In the genomic region with DNA sequence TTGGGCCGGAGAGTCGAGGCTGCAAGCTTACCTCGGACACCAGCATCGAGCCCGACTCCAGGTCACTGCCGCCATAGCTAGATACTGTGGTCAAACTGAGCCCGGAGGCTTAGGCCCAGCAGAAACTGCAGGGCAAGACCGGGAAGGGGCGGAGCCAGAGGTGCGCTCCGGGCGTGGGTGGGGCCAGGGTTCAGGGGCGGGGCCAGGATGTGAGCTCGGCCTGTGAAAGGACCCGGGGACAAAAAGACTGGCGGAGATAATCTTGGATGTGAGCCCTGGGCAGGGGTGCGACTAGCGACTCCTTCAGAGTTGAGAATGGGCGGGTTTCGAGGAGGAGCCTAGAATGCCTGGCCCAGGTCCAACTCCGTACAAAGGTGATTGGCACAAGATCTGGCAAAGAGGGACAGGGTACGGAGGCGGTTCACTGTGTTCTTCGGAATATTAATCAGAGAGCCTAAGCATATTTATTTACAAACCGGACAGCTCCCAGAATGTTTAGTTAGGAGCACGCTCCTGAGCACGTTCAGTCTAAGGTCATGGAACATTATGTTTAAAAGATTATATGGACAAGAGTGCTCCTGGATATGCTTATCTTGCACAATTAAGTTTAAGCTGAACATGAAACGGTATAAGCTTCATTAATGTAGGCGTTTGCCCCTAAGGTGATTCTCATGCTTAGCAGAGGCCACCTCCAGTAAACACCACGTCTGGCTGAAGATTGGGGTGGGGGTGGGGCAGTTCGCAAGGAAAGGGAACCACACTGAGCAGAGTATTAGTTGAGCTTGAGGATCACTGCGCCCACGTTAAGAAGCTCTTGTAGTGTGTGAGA, we compare ENCODE assay signal across 7 mouse cellular contexts. TPM values are rescaled to one million over a fixed set of nuclear protein-coding genes. Genes with fewer than 3 reads are reported as not detected.
A peak's percentile ranks its signal among the peaks of the same experiment; 100 is the strongest.
DNase-seq lines count a peak whose midpoint lies in the region; ATAC-seq lines count a peak whose summit lies in the region.

No protein-coding gene starts in this region.

- peak overlapping the region; percentile 83 for H3K9ac ChIP-seq in intestine, embryonic 16.5 days (ENCODE audit: low read depth, low read length)
- H3K9ac ChIP-seq in midbrain, embryonic 11.5 days (ENCODE audit: low read length): peak overlapping the region; percentile 87

- peaks cover 4% of the 10 kb centered on the region; the same call in 1 of the 2 replicates for H3K36me3 ChIP-seq in intestine, embryonic 16.5 days (ENCODE audit: control insufficient read depth, insufficient read depth, low read length)
- H3K36me3 ChIP-seq in midbrain, embryonic 11.5 days (ENCODE audit: control insufficient read depth, insufficient read depth, low read length): no peaks in the 10 kb centered on the region; the same call in 1 of the 2 replicates

- H3K4me3 ChIP-seq in intestine, embryonic 16.5 days (ENCODE audit: low read length): peak overlapping the region; percentile 67
- peak overlapping the region; percentile 53 for H3K4me3 ChIP-seq in midbrain, embryonic 11.5 days (ENCODE audit: low read depth, low read length)

- WGBS in intestine, embryonic 16.5 days: 2% methylated on average over 33 of the region's 33 CpGs
- WGBS in midbrain, embryonic 11.5 days: 1% methylated on average over 33 of the region's 33 CpGs

- H3K9me3 ChIP-seq in intestine, embryonic 16.5 days (ENCODE audit: control insufficient read depth, low read length): no peaks in the 10 kb centered on the region
- no peaks in the 10 kb centered on the region for H3K9me3 ChIP-seq in midbrain, embryonic 11.5 days (ENCODE audit: control insufficient read depth, low read length)

- peak overlapping the region; percentile 89 for H3K27ac ChIP-seq in intestine, embryonic 16.5 days (ENCODE audit: low read length)
- peak overlapping the region; percentile 56; the same call in 1 of the 2 replicates for H3K27ac ChIP-seq in midbrain, embryonic 11.5 days (ENCODE audit: low read depth, low read length)

- H3K4me2 ChIP-seq in intestine, embryonic 16.5 days (ENCODE audit: low read depth, low read length): peak overlapping the region; percentile 82
- peak overlapping the region; percentile 72 for H3K4me2 ChIP-seq in midbrain, embryonic 11.5 days

- intact Hi-C loops in left cerebral cortex, postnatal 36 days (cut with DNase I): no loop called here

- peaks cover 12% of the 10 kb centered on the region for H3K4me1 ChIP-seq in intestine, embryonic 16.5 days (ENCODE audit: control insufficient read depth, insufficient read depth, low read length)
- H3K4me1 ChIP-seq in midbrain, embryonic 11.5 days (ENCODE audit: control insufficient read depth, insufficient read depth, low read length): peaks cover 7% of the 10 kb centered on the region; the same call in 1 of the 2 replicates

- no peaks in the 10 kb centered on the region for H3K27me3 ChIP-seq in intestine, embryonic 16.5 days (replicated peaks; ENCODE audit: control insufficient read depth, insufficient read depth, low read length)
- H3K27me3 ChIP-seq in midbrain, embryonic 11.5 days (ENCODE audit: control insufficient read depth, insufficient read depth, low read length): no peaks in the 10 kb centered on the region

- DNase-seq in adrenal gland, adult 8-10 months: peak; percentile 95
- DNase-seq in embryo, embryonic 9.5 days (ENCODE audit: extremely low spot score): peak; percentile 98
- peak; percentile 95 to 97 for DNase-seq in gastrocnemius, postnatal 4 days (ENCODE audit: low spot score in 2 of 2)
- peak; percentile 82 to 83 for DNase-seq in left cerebral cortex, postnatal 36 days (ENCODE audit: low spot score in 2 of 2)
- peak; percentile 99 for DNase-seq in midbrain, embryonic 11.5 days (ENCODE audit: low spot score, missing footprints)
- peak; percentile 96 for DNase-seq in skeletal muscle tissue, adult 2 months (ENCODE audit: low read depth, low spot score)

- peak; percentile 98 for ATAC-seq in intestine, embryonic 16.5 days
- ATAC-seq in midbrain, embryonic 11.5 days (ENCODE audit: low FRiP score): peak; percentile 99

RNA-seq across cellular contexts. Expression of a gene that starts 30.6 kb away (rescaled TPM):
- total RNA-seq in adrenal gland, adult 8-10 months (2022): 1 to 10 TPM; 1.6 to 4.7 (median 2.5) TPM
- total RNA-seq in gastrocnemius, postnatal 4 days (2021): 1 to 10 TPM in 1 of 2 experiments, under 1 TPM in 1; 0.76 to 1.7 TPM
- 3.4 and 3.5 TPM in 2 replicates for polyA plus RNA-seq in intestine, embryonic 16.5 days (2015; fragmentation: Nextera tagmentation; extraction: Ambion mirVana)
- under 1 TPM; 0.41 to 0.57 TPM for total RNA-seq in left cerebral cortex, postnatal 36 days (2021)
- 0.80 and 0.94 TPM in 2 replicates for polyA plus RNA-seq in midbrain, embryonic 11.5 days (2014; fragmentation: Nextera tagmentation; extraction: Ambion mirVana)

RNA-seq across cellular contexts. Expression of a gene that starts 32.7 kb away (rescaled TPM):
- 100 to 1,000 TPM; 103 to 129 (median 113) TPM for total RNA-seq in adrenal gland, adult 8-10 months (2022)
- 100 to 1,000 TPM; 150 to 151 TPM for total RNA-seq in gastrocnemius, postnatal 4 days (2021)
- polyA plus RNA-seq in intestine, embryonic 16.5 days (2015; fragmentation: Nextera tagmentation; extraction: Ambion mirVana): 174 and 180 TPM in 2 replicates
- total RNA-seq in left cerebral cortex, postnatal 36 days (2021): 10 to 100 TPM; 37.7 to 46.3 TPM
- 118 and 122 TPM in 2 replicates for polyA plus RNA-seq in midbrain, embryonic 11.5 days (2014; fragmentation: Nextera tagmentation; extraction: Ambion mirVana)

Comparison
In these comparisons a context has a peak if more than half of its experiments do, and no peak if none do; other contexts are left out.
1. Peak in every context shown above with its lines: DNase-seq, ATAC-seq, H3K4me3 ChIP-seq and H3K27ac ChIP-seq.